Mouse (Mus musculus): ENCODE data around the gene Ddx25. TPM values are rescaled to one million over a fixed set of nuclear protein-coding genes. Genes with fewer than 3 reads are reported as not detected.

Ddx25 gene
- total RNA-seq, 2 experiments from 2014 or later: 16.3 to 16.7 TPM

DNA sequence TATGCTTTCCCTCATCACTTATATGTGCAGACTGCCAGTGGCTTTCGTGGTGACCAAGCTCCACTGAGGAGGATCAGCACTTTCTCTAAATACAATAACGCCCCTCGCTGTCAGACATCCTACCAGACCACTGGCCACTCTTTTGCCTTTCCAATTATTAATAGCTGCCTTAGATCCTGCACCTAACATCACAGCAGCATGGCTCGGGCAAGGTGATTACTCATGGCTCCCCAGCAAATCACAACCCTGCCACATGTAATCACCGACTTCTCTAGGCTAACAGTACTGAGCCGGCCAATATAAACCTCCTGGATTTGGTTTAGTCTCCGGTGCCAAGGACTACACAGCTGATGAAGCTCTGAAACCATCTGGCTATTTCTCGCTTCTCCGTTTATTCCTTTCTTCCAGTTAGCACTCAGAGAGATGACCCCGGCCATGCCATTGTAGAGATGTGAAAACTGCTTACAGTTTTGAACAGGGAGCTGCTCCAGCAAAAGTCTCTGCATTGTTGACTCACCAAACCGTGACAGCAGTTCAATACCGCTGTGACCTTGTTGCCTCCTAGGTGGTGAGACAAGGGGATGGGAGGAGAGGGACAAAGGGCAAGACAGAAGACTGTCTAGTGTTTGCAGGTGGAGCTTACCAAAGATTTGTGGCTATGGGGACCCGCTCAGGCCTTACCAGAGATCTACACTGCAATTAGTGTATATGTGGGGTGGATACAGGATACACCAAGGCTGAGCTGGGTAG lies 19.2 kb downstream of the Ddx25 start:
- no peak for TF ChIP-seq CTCF (IDR thresholded peaks at IDR 0.05)
- intact Hi-C loops (cut with DNase I): loop anchor here (5.0 kb wide), 1 partner anchor 117 kb away; the partner anchor contains the start of gene Cdon
- Histone ChIP-seq H3K4me3 (no peak overlapping the region), H3K27ac (no peak overlapping the region)
- no peak for DNase-seq (ENCODE audit: extremely low spot score in 1 of 2, low spot score in 2 of 2)

GRCm38 (mm10) chr9:35535876-35536275 lies 22.5 kb downstream of the Ddx25 start:
- no peak overlapping the region for H3K27ac ChIP-seq
- intact Hi-C loops (cut with DNase I): loop anchor here (2.0 to 5.0 kb wide), 2 partner anchors 114 to 253 kb away; partner anchors contain the start of gene Cdon
- no peak for DNase-seq (ENCODE audit: extremely low spot score in 1 of 2, low spot score in 2 of 2)
- no peak overlapping the region for H3K4me3 ChIP-seq
- TF ChIP-seq CTCF (IDR thresholded peaks at IDR 0.05): no peak

DNA sequence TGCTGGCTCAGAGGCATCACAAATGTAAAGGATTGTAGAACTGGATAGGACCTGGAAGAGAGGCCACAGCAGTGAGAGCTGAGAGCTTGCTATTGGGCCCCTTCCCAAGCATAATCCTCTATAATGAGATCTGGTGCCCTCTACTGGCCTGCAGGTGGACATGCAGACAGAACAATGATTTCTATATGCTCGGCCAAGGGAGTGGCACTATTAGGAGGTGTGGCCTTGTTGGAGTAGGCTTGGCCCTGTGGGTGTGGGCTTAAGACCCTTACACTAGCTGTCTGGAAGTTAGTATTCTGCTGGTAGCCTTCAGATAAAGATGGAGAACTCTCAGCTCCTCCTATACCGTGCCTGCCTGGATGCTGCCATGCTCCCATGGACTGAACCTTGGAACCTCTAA lies 23.2 kb downstream of the Ddx25 start:
- TF ChIP-seq CTCF (IDR thresholded peaks at IDR 0.05): peak; percentile 93
- intact Hi-C loops (cut with DNase I): loop anchor here (2.0 to 5.0 kb wide), 2 partner anchors 113 to 252 kb away; partner anchors contain the start of gene Cdon
- Histone ChIP-seq H3K27ac (no peak overlapping the region), H3K4me3 (no peak overlapping the region)
- peak; percentile 44 to 60 for DNase-seq (ENCODE audit: extremely low spot score in 1 of 2, low spot score in 2 of 2)

DNA sequence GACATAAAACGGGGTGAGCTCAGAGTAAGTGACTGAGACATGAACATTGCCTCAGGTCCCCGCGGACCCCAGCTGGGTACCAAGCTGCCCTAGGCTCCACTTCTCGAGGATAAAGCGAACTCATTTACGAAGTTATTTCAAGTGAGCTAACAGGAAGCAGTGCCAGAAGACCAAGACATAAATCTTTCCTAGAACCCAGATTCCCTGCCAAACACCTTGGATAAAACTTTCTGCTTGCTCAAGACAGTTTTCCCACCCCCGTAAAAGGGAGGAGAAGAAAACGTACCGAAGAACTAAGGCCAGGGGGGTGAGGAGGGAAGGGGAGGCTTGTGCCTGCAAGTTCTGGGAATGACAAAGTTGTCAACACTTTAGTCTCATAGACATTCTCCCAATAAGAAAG lies 25.1 kb downstream of the Ddx25 start:
- no peak for TF ChIP-seq CTCF (IDR thresholded peaks at IDR 0.05)
- Histone ChIP-seq H3K27ac (no peak overlapping the region), H3K4me3 (no peak overlapping the region)
- DNase-seq (ENCODE audit: extremely low spot score in 1 of 2, low spot score in 2 of 2): no peak
- intact Hi-C loops (cut with DNase I): no loop called here

GRCm38 (mm10) chr9:35529796-35530195 lies 28.5 kb downstream of the Ddx25 start:
- Histone ChIP-seq H3K27ac (no peak overlapping the region), H3K4me3 (no peak overlapping the region)
- intact Hi-C loops (cut with DNase I): no loop called here
- no peak for DNase-seq (ENCODE audit: extremely low spot score in 1 of 2, low spot score in 2 of 2)
- TF ChIP-seq CTCF (IDR thresholded peaks at IDR 0.05): no peak

- Histone ChIP-seq H3K27ac (no peak overlapping the region), H3K4me3 (no peak overlapping the region)
- TF ChIP-seq CTCF (IDR thresholded peaks at IDR 0.05): no peak
- DNase-seq (ENCODE audit: extremely low spot score in 1 of 2, low spot score in 2 of 2): no peak
- intact Hi-C loops (cut with DNase I): no loop called here
Measured at GRCm38 (mm10) chr9:35529141-35529540, 29.2 kb downstream of the Ddx25 start.

DNA sequence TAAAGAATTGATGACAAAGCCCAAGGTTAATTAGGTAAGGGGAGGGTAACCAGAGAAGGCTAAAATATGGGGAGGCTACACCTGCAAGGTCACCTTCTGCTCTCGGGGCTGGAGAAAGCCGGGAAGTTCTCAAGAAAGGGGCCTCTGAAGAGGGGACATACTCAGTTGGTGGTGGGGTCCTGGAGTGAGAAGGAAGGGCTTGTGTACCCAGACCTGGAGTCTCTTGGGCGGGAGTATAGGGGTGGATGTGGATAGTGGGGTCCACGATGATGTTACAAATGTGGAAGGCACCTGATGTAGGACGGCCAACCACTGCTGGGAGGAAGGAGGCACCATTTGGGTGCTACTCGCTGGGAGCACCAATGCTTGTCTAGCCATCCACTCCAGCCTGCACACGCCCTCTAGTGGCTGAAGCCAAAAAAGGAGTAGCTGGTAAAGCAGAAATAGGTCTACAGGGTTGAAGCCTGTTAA lies 34.4 kb downstream of the Ddx25 start:
- TF ChIP-seq CTCF (IDR thresholded peaks at IDR 0.05): peak; percentile 96
- intact Hi-C loops (cut with DNase I): loop anchor here (1.0 to 2.0 kb wide), 2 partner anchors 99 to 242 kb away; no protein-coding TSS in a partner anchor
- Histone ChIP-seq H3K27ac (peak overlapping the region; percentile 47; the same call in 1 of the 2 replicates), H3K4me3 (no peak overlapping the region; the same call in 1 of the 2 replicates)
- DNase-seq (ENCODE audit: extremely low spot score in 1 of 2, low spot score in 2 of 2): peak; percentile 76

DNA sequence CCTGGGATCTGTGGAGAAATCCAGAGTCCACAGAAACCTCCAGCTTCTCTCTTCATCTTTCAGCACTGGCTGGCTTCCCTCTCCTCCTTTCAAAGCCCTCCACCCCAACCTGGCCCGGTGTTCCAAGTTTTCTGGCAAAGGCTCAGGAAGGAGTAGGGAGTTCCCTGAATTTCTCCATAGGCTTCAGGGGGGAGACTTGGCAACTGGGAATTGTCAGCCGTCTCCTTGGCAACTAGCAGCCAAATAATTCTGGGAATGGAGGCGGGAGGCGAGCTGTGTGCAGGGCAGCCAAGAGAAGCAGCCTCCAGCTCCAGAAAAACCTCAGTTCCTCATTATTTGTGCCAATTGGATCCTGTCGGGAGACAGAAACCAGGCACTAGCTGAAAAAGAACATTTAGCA lies 34.8 kb downstream of the Ddx25 start:
- intact Hi-C loops (cut with DNase I): no loop called here
- peak; percentile 47 to 52 for DNase-seq (ENCODE audit: extremely low spot score in 1 of 2, low spot score in 2 of 2)
- Histone ChIP-seq H3K27ac (no peak overlapping the region), H3K4me3 (no peak overlapping the region)
- TF ChIP-seq CTCF (IDR thresholded peaks at IDR 0.05): no peak

GRCm38 (mm10) chr9:35522821-35523515 lies 35.4 kb downstream of the Ddx25 start:
- Histone ChIP-seq H3K4me3 (no peak overlapping the region), H3K27ac (no peak overlapping the region)
- intact Hi-C loops (cut with DNase I): no loop called here
- TF ChIP-seq CTCF (IDR thresholded peaks at IDR 0.05): no peak
- DNase-seq (ENCODE audit: extremely low spot score in 1 of 2, low spot score in 2 of 2): no peak

- no peak for DNase-seq (ENCODE audit: extremely low spot score in 1 of 2, low spot score in 2 of 2)
- Histone ChIP-seq H3K27ac (no peak overlapping the region), H3K4me3 (no peak overlapping the region)
- intact Hi-C loops (cut with DNase I): no loop called here
- TF ChIP-seq CTCF (IDR thresholded peaks at IDR 0.05): no peak
Measured at GRCm38 (mm10) chr9:35522241-35522640, 36.1 kb downstream of the Ddx25 start.

DNA sequence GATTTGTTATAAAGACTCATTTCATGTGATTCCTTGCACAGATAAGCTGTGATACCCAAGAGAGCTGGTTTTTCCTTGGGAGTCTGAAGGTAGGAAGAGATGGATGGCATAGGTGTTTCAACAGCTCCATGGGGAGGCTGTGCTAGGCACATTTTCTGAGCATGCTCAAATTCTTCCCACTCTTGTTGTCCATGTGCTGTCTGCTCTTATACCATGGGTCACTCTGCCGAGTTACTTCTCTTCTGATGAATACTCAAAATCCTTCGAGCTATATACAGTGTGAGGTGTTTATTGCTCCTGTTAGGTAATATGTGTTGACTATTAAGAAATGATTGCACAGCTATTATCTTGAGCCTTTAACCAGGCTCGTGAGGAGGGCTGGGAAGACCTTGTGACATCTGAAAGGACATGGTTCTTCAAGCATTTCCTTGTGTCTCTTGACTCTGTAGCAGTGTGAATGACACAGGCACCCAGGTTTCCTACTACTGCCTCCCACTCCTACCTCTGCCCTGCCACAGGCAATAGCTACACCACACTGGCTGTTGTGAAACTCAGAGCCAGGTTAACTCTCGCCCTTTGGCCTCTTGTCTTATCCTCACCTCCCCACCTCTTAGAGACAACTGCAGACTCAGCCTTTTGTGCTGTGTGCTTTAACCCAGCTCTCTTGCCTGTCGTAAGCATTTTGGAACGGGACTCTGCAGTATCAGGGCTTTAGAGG lies 37.5 kb downstream of the Ddx25 start:
- no peak for TF ChIP-seq CTCF (IDR thresholded peaks at IDR 0.05)
- DNase-seq (ENCODE audit: extremely low spot score in 1 of 2, low spot score in 2 of 2): no peak
- Histone ChIP-seq H3K4me3 (no peak overlapping the region), H3K27ac (no peak overlapping the region)
- intact Hi-C loops (cut with DNase I): no loop called here

- TF ChIP-seq CTCF (IDR thresholded peaks at IDR 0.05): no peak
- Histone ChIP-seq H3K27ac (no peak within 1 kb of the TSS), H3K4me3 (no peak within 1 kb of the TSS)
- no peak for DNase-seq (ENCODE audit: extremely low spot score in 1 of 2, low spot score in 2 of 2)
- intact Hi-C loops (cut with DNase I): no loop called here
Measured at GRCm38 (mm10) chr9:35518169-35518568, 40.2 kb downstream of the Ddx25 start, which contains the start of gene Gm1113. TSS of gene Gm1113 (minus strand) at chr9:35518269.
